Mouse (Mus musculus) G1E (cell line): ENCODE measurements around the gene Galm.

ENCODE experiments used
- GATA1 ChIP-seq: IDR thresholded peaks from 2 replicates; pipeline ENCODE4 v1.6.1; 2012; ENCODE audit warnings: borderline replicate concordance, low read length, inconsistent platforms, mixed read lengths
- POLR2AphosphoS5 ChIP-seq: IDR thresholded peaks from 2 replicates; pipeline ENCODE4 v1.6.1; 2012; ENCODE audit warnings: low read depth, low read length, inconsistent platforms; ENCODE audit not compliant: insufficient replicate concordance

DNA sequence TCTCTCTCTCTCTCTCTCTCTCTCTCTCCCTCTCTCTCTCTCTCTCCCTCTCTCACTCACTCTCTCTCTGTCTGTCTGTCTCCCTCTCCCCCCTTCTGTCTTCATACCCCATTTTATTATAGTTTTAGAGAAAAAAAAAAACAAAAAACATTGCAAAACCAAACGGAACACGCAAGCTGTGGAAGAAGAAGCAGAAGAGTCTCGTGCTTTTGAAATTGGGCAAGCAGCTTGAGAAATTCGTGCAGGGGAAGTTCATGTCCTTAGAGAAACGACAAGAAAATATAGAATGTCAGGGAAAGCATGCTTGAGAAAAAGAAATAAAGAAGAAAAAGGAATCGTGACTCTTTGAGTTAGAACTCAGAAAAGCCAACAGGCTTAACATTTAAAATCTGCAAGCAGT lies 44.0 kb upstream of the Galm start:
- no peak for TF ChIP-seq POLR2AphosphoS5
- no peak for TF ChIP-seq GATA1
